ENCODE assay signal across 12 mouse cellular contexts in genomic region chr8:70635527-70635926, GRCm38 (mm10). TPM values are rescaled to one million over a fixed set of nuclear protein-coding genes. Genes with fewer than 3 reads are reported as not detected.
DNase-seq lines count a peak whose midpoint lies in the region; ATAC-seq and TF ChIP-seq lines count a peak whose summit lies in the region.
"Had no signal": no experiment of that assay in that cellular context is flagged by ENCODE, and none has a peak within 500 bp of the region (broad histone marks: within the 10 kb centered on the region; RNA-seq: fewer than 3 reads in every experiment).

No protein-coding gene starts in this region.

- no peak for TF ChIP-seq EP300 in stomach, postnatal 0 days (optimal IDR thresholded peaks at IDR 0.05)

- no peaks in the 10 kb centered on the region for H3K9me3 ChIP-seq in stomach, embryonic 15.5 days
- no peaks in the 10 kb centered on the region for H3K9me3 ChIP-seq in stomach, postnatal 0 days (ENCODE audit: control insufficient read depth, low read length)
- H3K9me3 ChIP-seq: embryonic facial prominence, embryonic 10.5 days; hindbrain, embryonic 15.5 days had no signal

- no peaks in the 10 kb centered on the region for H3K36me3 ChIP-seq in stomach, embryonic 15.5 days
- no peaks in the 10 kb centered on the region for H3K36me3 ChIP-seq in stomach, postnatal 0 days (ENCODE audit: control insufficient read depth, insufficient read depth, low read length)
- H3K36me3 ChIP-seq: embryonic facial prominence, embryonic 10.5 days; hindbrain, embryonic 15.5 days had no signal

- H3K4me3 ChIP-seq in stomach, embryonic 15.5 days (replicated peaks) = no peak overlapping the region
- no peak overlapping the region for H3K4me3 ChIP-seq in stomach, postnatal 0 days (ENCODE audit: low read depth, low read length)
- H3K4me3 ChIP-seq: embryonic facial prominence, embryonic 10.5 days; hindbrain, embryonic 15.5 days had no signal

- H3K9ac ChIP-seq in stomach, embryonic 15.5 days = no peak overlapping the region
- no peak overlapping the region for H3K9ac ChIP-seq in stomach, postnatal 0 days (ENCODE audit: low read length)
- H3K9ac ChIP-seq: hindbrain, embryonic 15.5 days had no signal

- ATAC-seq in stomach, embryonic 15.5 days (ENCODE audit: insufficient read depth, low FRiP score, low read depth) = no peak
- ATAC-seq in stomach, postnatal 0 days (ENCODE audit: low FRiP score, low TSS enrichment) = no peak
- peak; percentile 53 for ATAC-seq in granulocyte monocyte progenitor cell, adult 5-6 weeks (replicated peaks; ENCODE audit: poor library complexity, severe bottlenecking)

- H3K27ac ChIP-seq in stomach, embryonic 15.5 days = 0 out of 2 replicates have a peak overlapping the region, but pooled peaks have one; percentile 4
- no peak overlapping the region for H3K27ac ChIP-seq in stomach, postnatal 0 days (replicated peaks)
- H3K27ac ChIP-seq: embryonic facial prominence, embryonic 10.5 days; hindbrain, embryonic 15.5 days had no signal

- 73% methylated on average over 6 of the region's 6 CpGs for WGBS in stomach, embryonic 15.5 days
- WGBS in stomach, postnatal 0 days = 71% methylated on average over 6 of the region's 6 CpGs

- no peaks in the 10 kb centered on the region for H3K27me3 ChIP-seq in stomach, embryonic 15.5 days (replicated peaks)
- H3K27me3 ChIP-seq in stomach, postnatal 0 days (ENCODE audit: control insufficient read depth, insufficient read depth, low read length) = no peaks in the 10 kb centered on the region

- peaks cover 30% of the 10 kb centered on the region for H3K4me1 ChIP-seq in stomach, embryonic 15.5 days
- H3K4me1 ChIP-seq in stomach, postnatal 0 days (replicated peaks; ENCODE audit: control insufficient read depth, insufficient read depth) = 0 out of 2 replicates have a peak, but pooled peaks cover 3% of the 10 kb centered on the region

- no peak for DNase-seq in stomach, postnatal 0 days (ENCODE audit: low spot score)
- DNase-seq in liver = peak; percentile 59
- DNase-seq in yolk sac, embryonic 10.5 days (ENCODE audit: low spot score) = peak; percentile 54
- no peak for DNase-seq in frontal cortex, postnatal 10 days (ENCODE audit: low spot score in 2 of 2)
- DNase-seq in ovary, postnatal 10 days (ENCODE audit: low spot score) = no peak
- DNase-seq in cerebellum, postnatal 36 days = no peak

- no peak overlapping the region for H3K4me2 ChIP-seq in stomach, embryonic 15.5 days
- H3K4me2 ChIP-seq in stomach, postnatal 0 days (replicated peaks; ENCODE audit: low read depth) = no peak overlapping the region
- H3K4me2 ChIP-seq: hindbrain, embryonic 15.5 days; midbrain, embryonic 11.5 days had no signal

- TF ChIP-seq CTCF in stomach, postnatal 0 days (IDR thresholded peaks at IDR 0.05; ENCODE audit: low read depth) = no peak

RNA-seq across cellular contexts. Expression of gene Gdf15, which starts 3.3 kb away (rescaled TPM):
- 0.95 and 1.4 TPM in 2 replicates for polyA plus RNA-seq in stomach, embryonic 15.5 days (2015; fragmentation: Nextera tagmentation; extraction: Ambion mirVana)
- polyA plus RNA-seq in stomach, postnatal 0 days (2015; fragmentation: Nextera tagmentation; extraction: Ambion mirVana) = 0.30 and 0.33 TPM in 2 replicates
- total RNA-seq in granulocyte monocyte progenitor cell, adult 5-6 weeks (2014; fragmentation: Nextera tagmentation) = not detected in 2 replicates
- total RNA-seq in granulocyte monocyte progenitor cell, adult 5-6 weeks (2017) = 0.67 TPM in 1 of 2 replicates, not detected in the other
- total RNA-seq: left cerebral cortex, postnatal 25 days had no signal

RNA-seq across cellular contexts. Expression of gene Lrrc25, which starts 19.6 kb away (rescaled TPM):
- polyA plus RNA-seq in stomach, embryonic 15.5 days (2015; fragmentation: Nextera tagmentation; extraction: Ambion mirVana) = 3.7 and 3.9 TPM in 2 replicates
- polyA plus RNA-seq in stomach, postnatal 0 days (2015; fragmentation: Nextera tagmentation; extraction: Ambion mirVana) = 2.3 and 2.7 TPM in 2 replicates
- 2.9 and 5.2 TPM in 2 replicates for total RNA-seq in granulocyte monocyte progenitor cell, adult 5-6 weeks (2014; fragmentation: Nextera tagmentation)
- total RNA-seq in granulocyte monocyte progenitor cell, adult 5-6 weeks (2017) = 1.1 and 3.1 TPM in 2 replicates

RNA-seq across cellular contexts. Expression of gene Pgpep1, which starts 24.7 kb away (rescaled TPM):
- 49.9 and 57.9 TPM in 2 replicates for polyA plus RNA-seq in stomach, embryonic 15.5 days (2015; fragmentation: Nextera tagmentation; extraction: Ambion mirVana)
- polyA plus RNA-seq in stomach, postnatal 0 days (2015; fragmentation: Nextera tagmentation; extraction: Ambion mirVana) = 23.3 and 25.2 TPM in 2 replicates
- total RNA-seq in granulocyte monocyte progenitor cell, adult 5-6 weeks (2014; fragmentation: Nextera tagmentation) = 8.5 and 31.0 TPM in 2 replicates
- 6.5 and 6.9 TPM in 2 replicates for total RNA-seq in granulocyte monocyte progenitor cell, adult 5-6 weeks (2017)

RNA-seq across cellular contexts. Expression of gene Ssbp4, which starts 26.9 kb away (rescaled TPM):
- polyA plus RNA-seq in stomach, embryonic 15.5 days (2015; fragmentation: Nextera tagmentation; extraction: Ambion mirVana) = 104 and 117 TPM in 2 replicates
- 66.7 and 83.8 TPM in 2 replicates for polyA plus RNA-seq in stomach, postnatal 0 days (2015; fragmentation: Nextera tagmentation; extraction: Ambion mirVana)
- total RNA-seq in granulocyte monocyte progenitor cell, adult 5-6 weeks (2014; fragmentation: Nextera tagmentation) = 53.8 and 75.4 TPM in 2 replicates
- 35.2 and 87.9 TPM in 2 replicates for total RNA-seq in granulocyte monocyte progenitor cell, adult 5-6 weeks (2017)

RNA-seq across cellular contexts. Expression of gene Lsm4, which starts 37.5 kb away (rescaled TPM):
- 271 and 297 TPM in 2 replicates for polyA plus RNA-seq in stomach, embryonic 15.5 days (2015; fragmentation: Nextera tagmentation; extraction: Ambion mirVana)
- 141 and 147 TPM in 2 replicates for polyA plus RNA-seq in stomach, postnatal 0 days (2015; fragmentation: Nextera tagmentation; extraction: Ambion mirVana)
- 187 and 226 TPM in 2 replicates for total RNA-seq in granulocyte monocyte progenitor cell, adult 5-6 weeks (2014; fragmentation: Nextera tagmentation)
- 247 and 312 TPM in 2 replicates for total RNA-seq in granulocyte monocyte progenitor cell, adult 5-6 weeks (2017)

Comparison
In these comparisons a context has a peak if more than half of its experiments do, and no peak if none do; other contexts are left out.
1. DNase-seq: peak in liver (single experiment) and yolk sac, embryonic 10.5 days (single experiment); none in stomach, postnatal 0 days (single experiment), frontal cortex, postnatal 10 days (0 of 2), ovary, postnatal 10 days (single experiment) and cerebellum, postnatal 36 days (0 of 2).